Mouse (Mus musculus): Measurements from ENCODE around the gene Nmral1.
"Not testable (repeated sequence)": the region's sequence is repeated elsewhere in the genome, so short reads cannot be mapped to it uniquely, and the experiment has no call there.

The Nmral1 gene

GRCm38 (mm10) chr16:4713861-4714710 lies 5.1 kb downstream of the Nmral1 start:
- DNase-seq = no peak

GRCm38 (mm10) chr16:4711173-4711572 lies 8.0 kb downstream of the Nmral1 start:
- no peak for DNase-seq

DNA sequence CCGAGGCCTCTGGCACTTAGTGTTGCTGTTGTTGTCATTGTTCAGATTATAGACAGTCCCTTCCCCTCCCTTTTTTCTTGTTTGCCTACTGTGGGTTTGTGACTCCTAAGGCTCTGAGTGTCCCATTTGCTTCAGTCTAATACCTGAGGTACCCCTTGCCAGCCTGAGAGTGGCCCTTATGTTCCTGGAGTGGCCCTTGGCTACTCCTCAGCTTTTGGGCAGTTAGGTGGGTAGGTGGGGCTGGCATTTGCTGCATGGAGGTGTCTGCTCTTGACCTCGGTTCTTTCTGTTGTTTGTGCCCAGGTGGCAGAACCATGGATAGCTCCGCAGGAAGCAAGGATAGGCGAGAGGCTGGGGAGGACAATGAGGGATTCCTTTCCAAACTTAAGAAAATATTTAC lies 13.6 kb downstream of the Nmral1 start:
- DNase-seq = peak; percentile 51

- no peak for DNase-seq
Measured at GRCm38 (mm10) chr16:4702646-4703045, 16.5 kb downstream of the Nmral1 start.

GRCm38 (mm10) chr16:4701211-4701610 lies 17.9 kb downstream of the Nmral1 start:
- DNase-seq = no peak

DNA sequence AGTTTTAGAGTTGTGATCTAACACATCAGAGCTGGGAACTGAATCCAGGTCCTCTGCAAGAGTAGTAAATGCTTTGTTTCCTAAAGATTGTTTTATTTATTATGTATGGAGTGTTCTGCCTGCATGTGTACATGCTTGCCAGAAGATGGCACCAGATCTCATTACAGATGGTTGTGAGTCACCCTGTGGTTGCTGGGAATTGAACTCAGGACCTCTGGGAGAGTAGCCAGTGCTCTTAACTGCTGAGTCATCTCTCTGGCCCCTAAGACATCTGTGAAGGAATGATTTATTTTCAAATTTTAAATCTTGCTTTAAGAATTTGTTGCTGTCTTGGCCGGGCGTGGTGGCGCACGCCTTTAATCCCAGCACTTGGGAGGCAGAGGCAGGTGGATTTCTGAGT lies 29.8 kb downstream of the Nmral1 start:
- DNase-seq = not testable (repeated sequence)

DNA sequence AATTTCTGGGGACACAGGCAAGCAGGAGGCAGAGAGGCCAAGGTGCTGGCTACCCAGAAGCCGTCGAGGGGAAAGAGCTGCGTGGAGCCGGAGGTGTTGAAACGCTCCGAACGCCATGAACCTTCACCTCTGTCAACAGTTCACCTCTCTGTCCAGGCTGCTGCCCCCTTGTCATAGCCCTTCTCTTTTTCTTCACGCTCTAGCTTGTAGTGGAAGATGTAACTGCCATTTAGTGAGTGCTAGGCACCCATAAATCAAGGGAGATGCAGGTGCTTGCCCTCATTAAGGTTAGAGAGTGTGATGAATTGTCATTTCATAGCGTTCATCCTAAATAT lies 34.7 kb downstream of the Nmral1 start:
- no peak for DNase-seq

GRCm38 (mm10) chr16:4683581-4684456 lies 35.3 kb downstream of the Nmral1 start:
- DNase-seq = peak; percentile 97

DNA sequence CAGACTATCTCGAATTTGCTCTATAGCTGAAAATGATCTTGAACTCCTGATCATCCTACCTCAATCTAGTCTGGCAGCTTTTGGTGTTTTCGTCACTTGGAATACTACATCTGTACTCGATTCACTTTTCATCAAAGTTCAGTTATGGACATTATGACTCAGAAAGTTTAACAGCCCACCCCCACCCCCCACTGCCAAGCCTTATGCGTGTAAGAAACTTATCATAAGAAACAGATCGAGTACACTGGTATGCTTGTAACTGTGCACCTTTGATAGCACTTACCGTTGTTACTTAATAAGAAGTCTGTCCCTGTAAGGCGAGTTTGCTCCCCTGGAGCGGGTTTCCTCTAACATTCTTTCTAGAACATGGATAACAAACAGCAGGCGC lies 36.0 kb downstream of the Nmral1 start:
- DNase-seq = no peak

DNA sequence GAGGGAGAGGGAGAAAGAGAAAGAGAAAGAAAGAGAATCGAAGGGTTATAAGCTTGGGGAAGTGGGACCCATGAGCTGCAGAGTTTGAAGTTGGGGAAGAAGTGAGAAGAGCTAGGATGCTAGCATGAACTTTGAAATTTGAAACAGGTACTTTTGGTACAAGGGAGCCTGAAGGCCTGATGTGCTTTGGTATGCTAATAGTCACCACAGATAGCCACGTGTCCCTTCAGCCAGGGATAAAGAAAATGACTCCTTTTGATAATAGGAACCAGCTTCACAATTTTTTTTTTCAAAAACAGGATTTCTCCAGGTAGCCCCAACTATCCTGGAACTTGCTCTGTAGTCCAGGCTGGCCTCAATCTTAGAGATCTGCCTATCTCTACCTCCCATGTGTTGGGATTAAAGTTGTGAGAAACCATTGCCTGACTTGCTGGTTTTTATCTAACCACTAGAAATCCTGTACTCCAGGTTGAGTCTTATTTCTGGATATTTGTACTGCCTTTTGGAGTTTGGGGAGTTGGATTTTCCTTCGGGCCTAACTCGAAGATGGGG lies 36.5 kb downstream of the Nmral1 start:
- no peak for DNase-seq

DNA sequence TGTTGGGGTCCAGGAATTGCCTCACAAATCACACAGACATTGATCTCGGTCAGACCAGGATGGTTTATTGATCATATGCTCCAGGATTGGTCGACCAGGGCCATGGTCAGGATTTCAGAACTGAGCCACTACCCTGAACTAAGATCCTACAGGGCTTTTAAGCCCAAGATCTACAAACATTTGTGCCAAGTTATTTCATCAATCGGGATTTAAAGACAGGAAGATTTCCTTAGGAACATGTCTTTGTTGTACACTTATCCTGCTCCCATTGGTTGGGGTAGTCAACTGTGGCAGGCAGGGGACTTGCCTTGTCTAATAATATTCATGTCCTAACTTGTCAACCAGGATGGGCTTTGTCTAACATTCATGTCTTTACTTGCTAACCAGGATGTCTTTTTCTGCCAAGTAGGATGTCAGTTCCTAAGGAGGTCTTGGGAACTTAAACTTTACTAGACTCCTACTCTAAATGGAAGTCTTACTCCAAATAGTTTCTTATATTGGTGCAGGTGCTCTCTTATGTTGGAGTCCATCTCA lies 38.2 kb downstream of the Nmral1 start:
- not testable (repeated sequence) for DNase-seq

DNA sequence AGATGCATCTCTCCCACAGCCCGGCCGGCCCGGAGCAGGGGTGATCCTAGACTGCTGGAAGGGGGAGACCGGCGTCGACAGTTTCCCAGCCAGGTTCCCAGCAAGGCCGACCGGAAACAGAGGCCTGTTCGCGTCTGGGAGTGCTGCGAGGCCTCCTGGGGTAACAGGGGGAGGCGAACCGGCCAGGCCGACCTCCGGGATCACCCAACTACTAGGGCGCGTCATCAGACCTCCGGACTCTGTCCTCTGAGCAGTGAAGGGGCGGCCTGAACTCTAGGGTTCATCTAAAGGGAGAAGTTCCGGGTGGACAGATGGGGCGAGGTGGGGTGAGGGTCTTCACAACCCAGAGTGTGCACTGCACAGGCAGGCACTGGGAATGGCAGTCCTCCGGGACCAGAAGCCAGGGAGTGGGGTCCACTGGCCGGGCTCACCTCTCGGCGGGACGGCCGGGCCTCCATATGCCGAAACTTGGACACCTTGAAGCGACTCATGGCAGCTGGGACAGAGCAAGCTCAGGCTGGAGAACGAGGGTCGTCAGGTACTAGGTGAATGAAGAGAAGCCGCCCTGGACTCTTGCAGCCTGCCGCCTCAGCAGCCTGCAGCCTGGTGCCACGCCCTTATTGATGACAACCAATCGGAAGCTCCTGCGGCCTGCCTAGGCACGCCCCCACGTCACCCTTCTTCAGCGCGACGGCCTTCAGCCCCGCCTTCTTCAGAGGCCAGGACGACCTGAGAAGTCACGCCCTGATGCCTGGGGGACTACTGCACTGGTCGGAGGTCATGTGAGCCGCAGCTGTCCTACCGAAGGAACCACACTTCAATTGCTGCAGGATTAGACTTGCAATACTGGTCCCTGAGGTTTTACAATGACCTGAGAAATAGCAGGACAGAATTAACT lies 39.8 kb downstream of the Nmral1 start, which contains the start of gene Coro7:
TSS of gene Coro7 (minus strand) at position 657 of the 898 bp plus-strand sequence.
- peak; percentile 96 for DNase-seq

DNA sequence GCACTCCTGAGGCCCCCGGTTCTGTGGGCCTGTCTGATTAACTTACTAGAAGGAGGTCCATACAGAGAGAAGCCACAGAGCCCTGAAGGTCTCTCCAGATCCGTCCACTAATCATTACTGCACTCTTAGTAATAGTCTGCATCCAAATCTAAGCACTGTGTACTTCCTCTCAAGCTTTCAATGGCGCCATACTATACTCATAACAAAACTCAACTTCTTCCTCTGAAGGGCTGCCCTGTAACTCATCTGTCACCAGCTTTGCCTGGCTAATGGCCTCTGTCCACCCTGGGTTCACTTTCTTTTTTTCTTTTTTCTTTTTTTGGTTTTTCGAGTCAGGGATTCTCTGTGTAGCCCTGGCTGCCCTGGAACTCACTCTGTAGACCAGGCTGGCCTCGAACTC lies 41.1 kb downstream of the Nmral1 start:
- DNase-seq = no peak

DNA sequence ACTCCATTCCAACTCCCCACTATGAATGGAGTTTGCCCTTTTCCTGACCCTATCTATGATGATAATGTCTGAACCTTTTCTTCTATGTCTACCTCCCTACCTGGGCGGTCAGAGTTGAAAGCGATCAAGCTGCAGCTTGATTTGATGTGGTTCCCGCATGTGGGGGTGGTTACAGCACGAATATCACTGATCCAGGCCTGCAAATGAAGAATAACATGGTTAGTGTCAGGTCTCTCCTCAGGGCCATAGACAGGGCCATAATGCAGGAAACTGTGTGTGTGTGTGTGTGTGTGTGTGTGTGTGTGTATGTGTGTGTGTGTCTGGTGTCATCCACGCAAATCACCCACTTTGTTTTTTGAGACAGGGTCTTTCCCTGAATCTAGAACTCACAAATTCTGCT lies 42.3 kb downstream of the Nmral1 start:
- no peak for DNase-seq

GRCm38 (mm10) chr16:4674091-4674490 lies 45.1 kb downstream of the Nmral1 start:
- DNase-seq = no peak

DNA sequence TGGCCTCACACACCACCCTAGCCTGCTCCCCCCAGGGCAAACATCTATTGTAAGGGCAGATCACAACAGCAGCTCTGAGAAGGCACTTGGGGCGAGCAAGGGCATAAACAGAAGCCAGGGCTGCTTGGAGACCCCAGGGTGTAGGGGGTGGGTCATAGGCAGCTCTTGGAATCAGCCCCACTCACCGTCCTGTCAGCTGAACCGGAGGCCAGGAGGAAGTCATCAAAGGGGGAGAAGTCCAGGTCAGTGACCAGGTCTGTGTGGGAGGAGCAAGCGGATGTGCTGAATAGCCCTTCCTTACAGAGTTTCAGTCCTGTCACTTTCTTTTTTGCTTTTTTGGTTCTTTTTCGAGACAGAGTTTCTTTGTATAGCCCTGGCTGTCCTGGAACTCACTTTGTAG lies 48.8 kb downstream of the Nmral1 start:
- DNase-seq = no peak

- DNase-seq = peak; percentile 93
Measured at GRCm38 (mm10) chr16:4667190-4667808, 51.9 kb downstream of the Nmral1 start.

DNA sequence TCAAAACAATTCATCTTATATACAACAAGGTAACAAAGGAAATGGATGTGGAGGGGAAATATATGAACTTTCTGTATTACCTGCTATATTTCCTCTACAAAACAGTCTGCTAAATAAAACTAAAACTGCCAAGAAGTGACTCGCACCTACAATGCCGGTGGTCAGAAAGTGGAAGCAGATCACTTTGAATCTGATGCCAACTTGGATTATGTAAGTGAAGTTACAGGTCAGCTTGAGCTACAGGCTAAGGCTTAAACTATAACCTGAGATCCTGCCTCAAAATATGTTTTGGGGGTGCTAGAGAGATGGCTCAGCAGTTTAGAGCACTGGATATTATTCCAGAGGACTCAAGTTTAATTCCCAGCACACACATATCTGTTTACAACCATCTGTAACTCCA lies 53.4 kb downstream of the Nmral1 start:
- no peak for DNase-seq

- DNase-seq = no peak
Measured at GRCm38 (mm10) chr16:4663806-4664205, 55.4 kb downstream of the Nmral1 start.

GRCm38 (mm10) chr16:4661605-4662004 lies 57.6 kb downstream of the Nmral1 start:
- no peak for DNase-seq
